In the genomic region with DNA sequence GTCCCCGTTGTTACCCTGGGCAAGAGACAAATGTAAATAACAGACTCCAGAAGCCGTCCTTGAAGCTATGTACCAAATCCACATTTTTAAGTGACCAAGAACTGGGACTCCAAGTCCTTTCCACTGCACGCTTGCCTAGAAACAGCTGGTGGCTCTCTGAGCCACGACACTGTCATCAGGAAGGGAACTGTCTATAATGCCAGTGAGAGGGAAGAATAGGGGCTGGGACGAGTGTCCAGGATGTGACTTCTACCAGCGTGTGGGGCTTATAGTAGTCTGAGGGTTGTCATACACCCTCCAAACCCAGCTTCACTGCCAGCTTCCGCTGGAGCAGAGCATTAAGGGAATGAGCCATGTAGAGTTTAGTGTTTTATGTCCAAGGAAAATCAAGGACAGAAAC, we compare ENCODE assay signal across 19 mouse cellular contexts.
"Had no signal": no experiment of that assay in that cellular context is flagged by ENCODE, and none has a peak within 500 bp of the region (broad histone marks: within the 10 kb centered on the region; RNA-seq: fewer than 3 reads in every experiment).

No protein-coding gene starts in this region.

- H3K9ac ChIP-seq: intestine, embryonic 15.5 days; liver, embryonic 13.5 days; midbrain, embryonic 12.5 days; midbrain, embryonic 15.5 days; neural tube, embryonic 12.5 days; neural tube, embryonic 15.5 days had no signal

- ATAC-seq: hindbrain, embryonic 16.5 days; intestine, embryonic 15.5 days; midbrain, embryonic 15.5 days had no signal

- DNase-seq: kidney, adult 11 months; kidney, adult 9 months; kidney, postnatal 36 days; layer of hippocampus, postnatal 36 days; liver, embryonic 13.5 days; right cerebral cortex, adult 18-20 months; right cerebral cortex, postnatal 14 days; right cerebral cortex, postnatal 4 days; thymus, adult 2 months; thymus, postnatal 14 days had no signal

- H3K4me3 ChIP-seq: intestine, embryonic 15.5 days; left cerebral cortex, adult 2 months; liver, embryonic 13.5 days; midbrain, embryonic 12.5 days; midbrain, embryonic 15.5 days; neural tube, embryonic 12.5 days; neural tube, embryonic 15.5 days had no signal

- H3K4me2 ChIP-seq: intestine, embryonic 15.5 days; liver, embryonic 13.5 days; midbrain, embryonic 12.5 days; midbrain, embryonic 15.5 days; neural tube, embryonic 12.5 days; neural tube, embryonic 15.5 days had no signal

- H3K36me3 ChIP-seq: intestine, embryonic 15.5 days; liver, embryonic 13.5 days; midbrain, embryonic 12.5 days; midbrain, embryonic 15.5 days; neural tube, embryonic 12.5 days; neural tube, embryonic 15.5 days had no signal

- H3K27me3 ChIP-seq: intestine, embryonic 15.5 days; liver, embryonic 13.5 days; midbrain, embryonic 12.5 days; midbrain, embryonic 15.5 days; neural tube, embryonic 12.5 days; neural tube, embryonic 15.5 days had no signal

- H3K4me1 ChIP-seq: liver, embryonic 13.5 days; neural tube, embryonic 12.5 days had no signal

- H3K9me3 ChIP-seq: intestine, embryonic 15.5 days; liver, embryonic 13.5 days; midbrain, embryonic 12.5 days; midbrain, embryonic 15.5 days; neural tube, embryonic 12.5 days; neural tube, embryonic 15.5 days had no signal

- H3K27ac ChIP-seq: intestine, embryonic 15.5 days; left cerebral cortex, adult 2 months; liver, embryonic 13.5 days; macrophage; midbrain, embryonic 12.5 days; midbrain, embryonic 15.5 days; neural tube, embryonic 12.5 days; neural tube, embryonic 15.5 days; stomach, postnatal 0 days had no signal
